Mouse (Mus musculus): ENCODE measurements around the gene Eef1akmt3. TPM values are rescaled to one million over a fixed set of nuclear protein-coding genes. Genes with fewer than 3 reads are reported as not detected.

Eef1akmt3 gene
- polyA plus RNA-seq, 1 experiment, result not detected

GRCm38 (mm10) chr10:127003334-127003733, 38.0 kb downstream of the Eef1akmt3 start:
- H3K4me3 ChIP-seq (ENCODE audit: insufficient read depth, low read depth, low read length), result no peak overlapping the region
- no peak overlapping the region for H3K27ac ChIP-seq (replicated peaks; ENCODE audit: low read depth, low read length)
- no peaks in the 10 kb centered on the region for H3K4me1 ChIP-seq (ENCODE audit: control insufficient read depth, insufficient read depth, insufficient read length, low read length)

- Histone ChIP-seq H3K4me3 (ENCODE audit: insufficient read depth, low read depth, low read length) (no peak overlapping the region), H3K27ac (replicated peaks; ENCODE audit: low read depth, low read length) (no peak overlapping the region)
These were observed 38.5 kb downstream of the Eef1akmt3 start for GRCm38 (mm10) chr10:127002765-127003164.

GRCm38 (mm10) chr10:127002056-127002455, 39.3 kb downstream of the Eef1akmt3 start:
- Histone ChIP-seq H3K4me3 (ENCODE audit: insufficient read depth, low read depth, low read length) (no peak overlapping the region), H3K4me1 (ENCODE audit: control insufficient read depth, insufficient read depth, insufficient read length, low read length) (no peaks in the 10 kb centered on the region), H3K27ac (replicated peaks; ENCODE audit: low read depth, low read length) (no peak overlapping the region)

More at GRCm38 (mm10) chr10:127002765-127003164, 38.5 kb downstream of the Eef1akmt3 start:
- H3K4me1 ChIP-seq (ENCODE audit: control insufficient read depth, insufficient read depth, insufficient read length, low read length), result no peaks in the 10 kb centered on the region

GRCm38 (mm10) chr10:127001297-127001696, 40.0 kb downstream of the Eef1akmt3 start:
- Histone ChIP-seq H3K4me3 (ENCODE audit: insufficient read depth, low read depth, low read length) (no peak overlapping the region), H3K4me1 (ENCODE audit: control insufficient read depth, insufficient read depth, insufficient read length, low read length) (no peaks in the 10 kb centered on the region), H3K27ac (replicated peaks; ENCODE audit: low read depth, low read length) (no peak overlapping the region)

GRCm38 (mm10) chr10:127000529-127000928, 40.8 kb downstream of the Eef1akmt3 start, which contains the start of gene Avil:
TSS of gene Avil (plus strand) at chr10:127000709.
- H3K4me3 ChIP-seq (ENCODE audit: insufficient read depth, low read depth, low read length), result no peak within 1 kb of the TSS
- H3K4me1 ChIP-seq (ENCODE audit: control insufficient read depth, insufficient read depth, insufficient read length, low read length), result no peaks in the 10 kb centered on the region
- no peak within 1 kb of the TSS for H3K27ac ChIP-seq (replicated peaks; ENCODE audit: low read depth, low read length)

GRCm38 (mm10) chr10:126997340-126998113, 43.8 kb downstream of the Eef1akmt3 start:
- Histone ChIP-seq H3K27ac (replicated peaks; ENCODE audit: low read depth, low read length) (no peak overlapping the region), H3K4me3 (ENCODE audit: insufficient read depth, low read depth, low read length) (no peak overlapping the region), H3K4me1 (ENCODE audit: control insufficient read depth, insufficient read depth, insufficient read length, low read length) (no peaks in the 10 kb centered on the region)

GRCm38 (mm10) chr10:126993621-126994020, 47.7 kb downstream of the Eef1akmt3 start:
- Histone ChIP-seq H3K4me3 (ENCODE audit: insufficient read depth, low read depth, low read length) (no peak overlapping the region), H3K27ac (replicated peaks; ENCODE audit: low read depth, low read length) (no peak overlapping the region), H3K4me1 (ENCODE audit: control insufficient read depth, insufficient read depth, insufficient read length, low read length) (peaks cover 12% of the 10 kb centered on the region)

GRCm38 (mm10) chr10:126991676-126992075, 49.6 kb downstream of the Eef1akmt3 start:
- Histone ChIP-seq H3K4me1 (ENCODE audit: control insufficient read depth, insufficient read depth, insufficient read length, low read length) (peaks cover 30% of the 10 kb centered on the region), H3K27ac (replicated peaks; ENCODE audit: low read depth, low read length) (no peak overlapping the region), H3K4me3 (ENCODE audit: insufficient read depth, low read depth, low read length) (no peak overlapping the region)

- Histone ChIP-seq H3K27ac (replicated peaks; ENCODE audit: low read depth, low read length) (no peak overlapping the region), H3K4me1 (ENCODE audit: control insufficient read depth, insufficient read depth, insufficient read length, low read length) (peaks cover 40% of the 10 kb centered on the region), H3K4me3 (ENCODE audit: insufficient read depth, low read depth, low read length) (no peak overlapping the region)
These were observed 50.8 kb downstream of the Eef1akmt3 start for GRCm38 (mm10) chr10:126990313-126991056.

- H3K4me3 ChIP-seq (ENCODE audit: insufficient read depth, low read depth, low read length), result no peak overlapping the region
- peaks cover 55% of the 10 kb centered on the region for H3K4me1 ChIP-seq (ENCODE audit: control insufficient read depth, insufficient read depth, insufficient read length, low read length)
- peak overlapping the region; percentile 84; the same call in 1 of the 2 replicates for H3K27ac ChIP-seq (replicated peaks; ENCODE audit: low read depth, low read length)
These were observed 52.7 kb downstream of the Eef1akmt3 start for GRCm38 (mm10) chr10:126988513-126989165.

- Histone ChIP-seq H3K27ac (replicated peaks; ENCODE audit: low read depth, low read length) (peak overlapping the region; percentile 84), H3K4me3 (ENCODE audit: insufficient read depth, low read depth, low read length) (peak overlapping the region; percentile 32), H3K4me1 (ENCODE audit: control insufficient read depth, insufficient read depth, insufficient read length, low read length) (peaks cover 66% of the 10 kb centered on the region)
These were observed 53.9 kb downstream of the Eef1akmt3 start for GRCm38 (mm10) chr10:126987183-126988118.

GRCm38 (mm10) chr10:126986541-126986961, 54.8 kb downstream of the Eef1akmt3 start:
- peak overlapping the region; percentile 32 for H3K4me3 ChIP-seq (ENCODE audit: insufficient read depth, low read depth, low read length)
- peak overlapping the region; percentile 84 for H3K27ac ChIP-seq (replicated peaks; ENCODE audit: low read depth, low read length)
- peaks cover 73% of the 10 kb centered on the region for H3K4me1 ChIP-seq (ENCODE audit: control insufficient read depth, insufficient read depth, insufficient read length, low read length)

- peaks cover 68% of the 10 kb centered on the region for H3K4me1 ChIP-seq (ENCODE audit: control insufficient read depth, insufficient read depth, insufficient read length, low read length)
- no peak overlapping the region for H3K4me3 ChIP-seq (ENCODE audit: insufficient read depth, low read depth, low read length)
- H3K27ac ChIP-seq (replicated peaks; ENCODE audit: low read depth, low read length), result peak overlapping the region; percentile 52
These were observed 55.7 kb downstream of the Eef1akmt3 start for GRCm38 (mm10) chr10:126985579-126985978.

- no peak overlapping the region for H3K4me3 ChIP-seq (ENCODE audit: insufficient read depth, low read depth, low read length)
- no peak overlapping the region for H3K27ac ChIP-seq (replicated peaks; ENCODE audit: low read depth, low read length)
- peaks cover 66% of the 10 kb centered on the region for H3K4me1 ChIP-seq (ENCODE audit: control insufficient read depth, insufficient read depth, insufficient read length, low read length)
These were observed 56.2 kb downstream of the Eef1akmt3 start for GRCm38 (mm10) chr10:126985127-126985526.

Data from brown adipose tissue, adult 24 weeks (tissue).